ENCODE assay signal across 8 mouse cellular contexts in genomic region chr7:38199907-38200605, GRCm38 (mm10). TPM values are rescaled to one million over a fixed set of nuclear protein-coding genes. Genes with fewer than 3 reads are reported as not detected.
DNase-seq lines count a peak whose midpoint lies in the region; ATAC-seq and TF ChIP-seq lines count a peak whose summit lies in the region.

No protein-coding gene starts in this region.

- intact Hi-C loops in gastrocnemius, adult 2 months (cut with DNase I), result loop anchor here (2.0 kb wide), 1 partner anchor 67 kb away; no protein-coding TSS in a partner anchor

- no peak overlapping the region for H3K4me3 ChIP-seq in gastrocnemius, adult 2 months
- peak overlapping the region; percentile 35; the same call in 1 of the 2 replicates for H3K4me3 ChIP-seq in E14TG2a.4 (replicated peaks; ENCODE audit: low read length)
- peak overlapping the region; percentile 5 for H3K4me3 ChIP-seq in megakaryocyte, embryonic 14.5 days (replicated peaks)

- peak; percentile 8 for DNase-seq in gastrocnemius, adult 2 months
- no peak for DNase-seq in gastrocnemius, postnatal 25 days
- no peak for DNase-seq in thymus, adult 18-20 months
- no peak for DNase-seq in layer of hippocampus, postnatal 36 days
- DNase-seq in layer of hippocampus, postnatal 25 days (ENCODE audit: extremely low spot score in 1 of 2, low spot score in 1 of 2), result no peak

- no peak for TF ChIP-seq CTCF in gastrocnemius, adult 2 months (IDR thresholded peaks at IDR 0.05)
- TF ChIP-seq CTCF in E14TG2a.4 (conservative IDR thresholded peaks at IDR 0.05; ENCODE audit: low read length), result no peak

- peaks cover 43% of the 10 kb centered on the region for H3K4me1 ChIP-seq in E14TG2a.4 (replicated peaks; ENCODE audit: low read depth, low read length)
- peaks cover 12% of the 10 kb centered on the region for H3K4me1 ChIP-seq in megakaryocyte, embryonic 14.5 days

- H3K27me3 ChIP-seq in E14TG2a.4 (ENCODE audit: insufficient read depth, low read length), result no peaks in the 10 kb centered on the region
- H3K27me3 ChIP-seq in megakaryocyte, embryonic 14.5 days (replicated peaks), result peaks cover 2% of the 10 kb centered on the region

- H3K27ac ChIP-seq in gastrocnemius, adult 2 months, result no peak overlapping the region

- ATAC-seq in granulocyte monocyte progenitor cell, adult 5-6 weeks (replicated peaks; ENCODE audit: poor library complexity, severe bottlenecking), result peak; percentile 79

- H3K9me3 ChIP-seq in E14TG2a.4 (ENCODE audit: low read length), result peaks cover 6% of the 10 kb centered on the region
- H3K9me3 ChIP-seq in megakaryocyte, embryonic 14.5 days, result peaks cover 26% of the 10 kb centered on the region

- no peaks in the 10 kb centered on the region for H3K36me3 ChIP-seq in E14TG2a.4 (ENCODE audit: insufficient read depth, low read length)
- peaks cover 32% of the 10 kb centered on the region for H3K36me3 ChIP-seq in megakaryocyte, embryonic 14.5 days (replicated peaks; ENCODE audit: low read length)

RNA-seq across cellular contexts. Expression of gene 1600014C10Rik, which starts 17.0 kb away (rescaled TPM):
- total RNA-seq in gastrocnemius, adult 2 months (2021), result 10 to 100 TPM; 23.4 to 31.9 TPM
- total RNA-seq in gastrocnemius, postnatal 25 days (2021), result 10 to 100 TPM; 21.2 to 23.0 TPM
- 31.3 and 39.0 TPM in 2 replicates for total RNA-seq in granulocyte monocyte progenitor cell, adult 5-6 weeks (2014; fragmentation: Nextera tagmentation)
- total RNA-seq in granulocyte monocyte progenitor cell, adult 5-6 weeks (2017), result 23.6 and 31.1 TPM in 2 replicates
- 2.2 and 22.1 TPM in 2 replicates for polyA plus RNA-seq in megakaryocyte, embryonic 14.5 days (2012; ENCODE audit: insufficient read depth, low replicate concordance)
- 10 to 100 TPM; 25.7 to 26.3 TPM for total RNA-seq in layer of hippocampus, postnatal 36 days (2021)
- total RNA-seq in layer of hippocampus, postnatal 25 days (2021), result 10 to 100 TPM; 22.8 to 28.3 TPM

RNA-seq across cellular contexts. Expression of gene Plekhf1, which starts 27.8 kb away (rescaled TPM):
- total RNA-seq in gastrocnemius, adult 2 months (2021), result 10 to 100 TPM in 1 of 2 experiments, 1 to 10 TPM in 1; 6.6 to 15.0 TPM
- total RNA-seq in gastrocnemius, postnatal 25 days (2021), result 1 to 10 TPM; 5.0 to 7.5 TPM
- total RNA-seq in granulocyte monocyte progenitor cell, adult 5-6 weeks (2014; fragmentation: Nextera tagmentation), result 0.32 and 2.8 TPM in 2 replicates
- 0.52 and 1.2 TPM in 2 replicates for total RNA-seq in granulocyte monocyte progenitor cell, adult 5-6 weeks (2017)
- polyA plus RNA-seq in megakaryocyte, embryonic 14.5 days (2012; ENCODE audit: insufficient read depth, low replicate concordance), result 0.97 and 2.8 TPM in 2 replicates
- total RNA-seq in layer of hippocampus, postnatal 36 days (2021), result 1 to 10 TPM; 2.4 to 4.3 TPM
- 1 to 10 TPM; 1.5 to 3.1 TPM for total RNA-seq in layer of hippocampus, postnatal 25 days (2021)
